Mouse (Mus musculus) hindbrain, embryonic 16.5 days (tissue): Measurements from ENCODE around the gene Uggt1. TPM values are rescaled to one million over a fixed set of nuclear protein-coding genes. Genes with fewer than 3 reads are reported as not detected.

Experiments used
- ATAC-seq: fragments of 200-750 bp; cut with Nextera tagmentation; 2 replicates; pipeline ENCODE4 v1.8.0; 2017; ENCODE audit warnings: moderate TSS enrichment, moderate library complexity
- H3K27ac ChIP-seq: fragments of 300-500 bp; sonication (generic); 2 replicates; pipeline ENCODE4 v1.5.1; 2014; ENCODE audit warnings: low read depth, mild to moderate bottlenecking, control low read depth, low read length, moderate library complexity
- H3K27me3 ChIP-seq: fragments of 300-500 bp; sonication (generic); replicated peaks from 2 replicates; pipeline ENCODE4 v1.6.1; 2014; ENCODE audit warnings: low read length; ENCODE audit not compliant: control insufficient read depth, insufficient read depth
- H3K36me3 ChIP-seq: fragments of 300-500 bp; sonication (generic); 2 replicates; pipeline ENCODE4 v1.6.1; 2014; ENCODE audit warnings: mild to moderate bottlenecking, low read length, moderate library complexity, mixed read lengths; ENCODE audit not compliant: control insufficient read depth, insufficient read depth
- H3K4me1 ChIP-seq: fragments of 300-500 bp; sonication (generic); 2 replicates; pipeline ENCODE4 v1.6.1; 2014; ENCODE audit warnings: low read depth, low read length; ENCODE audit not compliant: control insufficient read depth, insufficient read depth
- H3K4me2 ChIP-seq: fragments of 300-500 bp; sonication (generic); 2 replicates; pipeline ENCODE4 v1.6.1; 2014; ENCODE audit warnings: mild to moderate bottlenecking, low read length, control low read depth, moderate library complexity
- H3K4me3 ChIP-seq: fragments of 300-500 bp; sonication (generic); 2 replicates; pipeline ENCODE4 v1.5.1; 2014; ENCODE audit warnings: mild to moderate bottlenecking, low read length, control low read depth, moderate library complexity
- H3K9ac ChIP-seq: fragments of 300-500 bp; sonication (generic); 2 replicates; pipeline ENCODE4 v1.6.1; 2014; ENCODE audit warnings: low read depth, mild to moderate bottlenecking, control low read depth, low read length, moderate library complexity
- H3K9me3 ChIP-seq: fragments of 300-500 bp; sonication (generic); 2 replicates; pipeline ENCODE4 v1.6.1; 2014; ENCODE audit warnings: mild to moderate bottlenecking, low read length, moderate library complexity; ENCODE audit not compliant: control insufficient read depth
- WGBS: fragments of 180-500 bp; shearing (Covaris S2); extraction: QIAGEN DNeasy Blood & Tissue Kit; methylation state at CpG from one replicate; pipeline ENCODE4 v1.1.7; 2014; 5-methylcytosine and 5-hydroxymethylcytosine counted together
- polyA plus RNA-seq: library from polyadenylated mRNA; unstranded; fragments of >200 nt; fragmentation: Nextera tagmentation; extraction: Ambion mirVana; gene quantifications from 2 replicates; pipeline ENCODE4 v1.2.1, GENCODE M21; 2015

The Uggt1 gene
- polyA plus RNA-seq, 1 experiment from 2014 or later, result 40.2 TPM

DNA sequence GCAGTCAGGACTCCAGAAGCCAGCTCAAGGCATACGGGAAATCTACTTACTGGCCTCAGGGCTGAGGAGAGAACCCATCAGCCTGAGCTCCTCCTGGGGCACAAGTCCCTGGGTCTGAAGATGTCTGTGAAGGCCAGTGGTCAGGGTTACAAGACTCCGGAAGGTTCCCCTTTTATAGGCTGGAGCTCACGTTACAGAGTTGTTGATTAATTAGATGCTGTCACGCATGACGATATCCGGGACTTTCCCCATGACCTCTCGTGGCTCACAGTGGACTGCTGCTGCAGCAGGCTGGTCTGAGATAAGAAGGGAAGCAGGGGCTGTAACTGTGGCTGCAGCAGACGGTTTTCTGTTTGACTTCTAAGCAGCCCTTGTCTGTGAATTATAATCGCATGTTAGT is 28.8 kb upstream of the Uggt1 start:
- 35% methylated on average over 9 of the region's 9 CpGs for WGBS
- H3K9ac ChIP-seq, result no peak overlapping the region
- H3K27ac ChIP-seq, result no peak overlapping the region
- H3K27me3 ChIP-seq, result 0 out of 2 replicates have a peak, but pooled peaks cover 2% of the 10 kb centered on the region
- H3K4me2 ChIP-seq, result no peak overlapping the region
- no peak for ATAC-seq
- no peaks in the 10 kb centered on the region for H3K9me3 ChIP-seq
- no peak overlapping the region for H3K4me3 ChIP-seq
- H3K36me3 ChIP-seq, result no peaks in the 10 kb centered on the region
- no peaks in the 10 kb centered on the region; the same call in 1 of the 2 replicates for H3K4me1 ChIP-seq

DNA sequence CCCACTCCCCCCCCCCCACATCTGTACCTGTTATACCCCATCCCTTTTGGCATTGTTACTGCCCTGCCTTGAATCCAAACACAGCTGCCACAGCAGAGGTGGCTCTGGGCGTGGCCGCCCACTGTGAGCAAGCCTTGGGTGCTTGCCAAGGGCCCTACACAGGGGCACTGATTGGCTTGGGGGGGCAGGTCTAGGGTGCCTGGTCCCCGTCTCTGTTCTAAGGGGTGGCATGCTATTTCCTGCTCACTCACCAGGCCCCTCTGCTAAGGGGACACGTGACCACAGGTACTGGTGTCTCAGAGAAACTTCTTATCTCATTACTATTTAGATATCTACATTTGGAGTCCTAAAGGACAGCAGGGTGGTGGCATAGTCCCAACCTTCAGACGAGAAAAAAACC is 28.0 kb upstream of the Uggt1 start:
- WGBS, result 75% methylated on average over 5 of the region's 5 CpGs
- Histone ChIP-seq H3K27me3 (0 out of 2 replicates have a peak, but pooled peaks cover 2% of the 10 kb centered on the region), H3K4me3 (no peak overlapping the region), H3K4me2 (no peak overlapping the region), H3K27ac (no peak overlapping the region), H3K9me3 (no peaks in the 10 kb centered on the region), H3K9ac (no peak overlapping the region), H3K36me3 (no peaks in the 10 kb centered on the region), H3K4me1 (no peaks in the 10 kb centered on the region; the same call in 1 of the 2 replicates)
- no peak for ATAC-seq

DNA sequence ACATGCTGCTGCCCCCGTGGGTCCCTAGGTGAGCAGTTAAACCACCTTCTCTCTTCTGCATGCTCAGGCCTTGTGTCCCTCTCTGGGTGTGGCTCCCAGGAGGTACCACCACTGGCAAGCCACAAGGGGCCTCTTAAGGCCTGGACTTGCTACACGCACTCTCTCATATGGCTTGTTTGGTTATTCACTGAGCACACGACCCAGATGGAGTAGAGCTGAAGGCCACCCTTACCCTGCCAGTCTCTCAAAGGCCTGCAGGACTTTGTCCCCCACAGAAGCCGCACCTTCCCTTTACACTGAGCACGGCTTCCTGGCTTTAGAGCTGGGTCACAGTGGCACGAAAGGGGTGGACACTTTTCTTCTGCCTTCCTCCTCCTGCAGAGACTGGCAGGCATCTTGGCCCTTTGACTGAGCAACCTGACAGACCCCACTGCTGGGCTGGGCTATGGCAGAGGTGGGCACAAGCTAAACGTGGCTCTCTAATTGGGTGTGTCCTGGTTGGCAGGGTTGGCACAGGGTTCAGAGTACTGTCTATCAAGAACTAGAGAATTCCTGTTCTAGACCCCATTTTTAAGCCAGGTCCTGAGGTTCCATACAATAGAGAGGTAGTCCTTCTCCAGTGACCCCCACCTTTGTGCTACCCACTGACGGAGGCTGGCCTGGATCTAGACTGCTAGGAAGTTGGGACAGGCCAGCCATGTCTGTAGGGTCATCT is 27.2 kb upstream of the Uggt1 start:
- 81% methylated on average over 8 of the region's 8 CpGs for WGBS
- no peak for ATAC-seq
- Histone ChIP-seq H3K36me3 (no peaks in the 10 kb centered on the region), H3K4me1 (no peaks in the 10 kb centered on the region; the same call in 1 of the 2 replicates), H3K27ac (no peak overlapping the region), H3K27me3 (0 out of 2 replicates have a peak, but pooled peaks cover 2% of the 10 kb centered on the region), H3K9ac (no peak overlapping the region), H3K4me3 (no peak overlapping the region), H3K9me3 (no peaks in the 10 kb centered on the region), H3K4me2 (no peak overlapping the region)

DNA sequence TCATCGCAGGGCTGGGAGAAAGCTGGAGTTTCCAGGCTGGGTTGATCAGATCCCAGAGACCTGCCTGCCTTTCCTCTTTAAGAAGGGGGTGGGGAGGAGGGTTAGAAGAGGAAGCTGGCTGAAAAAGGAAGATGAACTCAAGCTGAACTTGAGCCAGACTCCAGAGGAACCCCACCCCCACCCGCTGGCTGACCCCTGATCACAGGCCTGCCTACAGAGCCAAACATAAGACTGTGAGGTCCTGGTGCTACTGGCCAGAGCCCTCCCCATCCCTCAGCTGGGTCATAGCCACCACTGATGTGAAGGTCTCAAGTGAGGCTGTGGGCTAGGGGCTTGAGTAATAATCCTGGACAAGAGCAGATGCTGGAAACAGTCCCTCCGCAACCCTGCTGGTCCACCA is 26.1 kb upstream of the Uggt1 start:
- H3K4me3 ChIP-seq, result no peak overlapping the region
- 60% methylated on average over 3 of the region's 3 CpGs for WGBS
- H3K4me2 ChIP-seq, result no peak overlapping the region
- no peak overlapping the region for H3K27ac ChIP-seq
- H3K27me3 ChIP-seq, result 0 out of 2 replicates have a peak, but pooled peaks cover 2% of the 10 kb centered on the region
- H3K36me3 ChIP-seq, result no peaks in the 10 kb centered on the region
- no peak overlapping the region for H3K9ac ChIP-seq
- ATAC-seq, result no peak
- no peaks in the 10 kb centered on the region; the same call in 1 of the 2 replicates for H3K4me1 ChIP-seq
- no peaks in the 10 kb centered on the region for H3K9me3 ChIP-seq

DNA sequence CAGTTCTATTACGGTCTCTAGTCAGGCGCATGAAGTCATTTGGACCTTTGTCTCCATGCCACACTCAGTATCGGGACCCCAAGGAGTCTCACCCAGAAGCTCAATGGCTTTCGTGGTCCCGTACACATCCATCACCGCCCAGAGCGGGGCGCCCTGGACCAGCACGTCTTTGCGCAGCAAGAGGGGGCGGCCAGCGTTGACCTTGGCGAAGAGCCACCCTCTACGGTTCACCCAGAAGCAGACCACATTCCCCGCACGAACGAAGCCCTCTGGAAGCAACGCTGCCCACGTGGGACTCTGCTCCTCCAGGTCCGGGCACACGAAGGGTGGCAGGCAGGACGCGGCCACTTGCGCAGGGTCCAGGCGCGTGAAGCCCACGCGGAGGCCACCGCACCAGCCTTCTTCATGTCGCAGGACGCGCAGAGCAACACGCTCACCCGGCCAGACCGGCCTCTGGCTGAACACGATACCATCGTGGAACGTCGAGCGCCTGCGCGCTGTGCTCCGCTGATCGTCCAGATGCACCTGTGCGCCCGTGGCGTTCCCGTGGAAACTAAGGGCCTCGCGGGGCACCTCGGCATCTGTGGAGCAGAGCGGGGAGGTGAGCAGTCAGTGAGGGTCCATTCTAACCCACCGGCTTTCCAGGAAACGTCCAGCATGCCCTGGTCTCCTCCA is 24.7 kb upstream of the Uggt1 start:
- Histone ChIP-seq H3K4me2 (peak overlapping the region; percentile 48), H3K9ac (no peak overlapping the region), H3K9me3 (no peaks in the 10 kb centered on the region), H3K27ac (no peak overlapping the region), H3K27me3 (0 out of 2 replicates have a peak, but pooled peaks cover 2% of the 10 kb centered on the region), H3K4me3 (peak overlapping the region; percentile 26), H3K36me3 (no peaks in the 10 kb centered on the region), H3K4me1 (no peaks in the 10 kb centered on the region; the same call in 1 of the 2 replicates)
- ATAC-seq, result peak; percentile 43; the same call in 1 of the 2 replicates
- WGBS, result 39% methylated on average over 54 of the region's 54 CpGs

DNA sequence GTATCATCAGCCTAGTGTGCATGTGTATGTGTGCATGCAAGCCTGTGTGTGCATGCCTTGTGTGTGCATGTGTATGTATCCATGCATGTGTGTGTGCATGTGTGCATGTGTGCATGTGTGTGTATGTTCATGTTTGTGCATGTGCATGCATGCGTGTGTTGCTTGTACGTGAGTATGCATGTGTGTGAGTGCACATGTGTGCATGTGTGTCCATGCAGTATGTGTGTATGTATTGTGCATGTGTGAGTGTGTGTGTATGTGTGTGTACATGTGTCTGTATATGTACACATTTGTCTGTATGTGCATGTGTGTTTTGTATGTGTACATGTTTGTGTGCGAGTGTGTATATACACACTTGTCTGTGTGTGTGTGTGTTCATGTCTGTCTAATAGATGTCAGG is 23.1 kb upstream of the Uggt1 start:
- no peak overlapping the region for H3K9ac ChIP-seq
- H3K4me1 ChIP-seq, result no peaks in the 10 kb centered on the region; the same call in 1 of the 2 replicates
- ATAC-seq, result no peak
- no peaks in the 10 kb centered on the region for H3K36me3 ChIP-seq
- H3K4me3 ChIP-seq, result no peak overlapping the region
- 0 out of 2 replicates have a peak, but pooled peaks cover 2% of the 10 kb centered on the region for H3K27me3 ChIP-seq
- H3K9me3 ChIP-seq, result no peaks in the 10 kb centered on the region
- 95% methylated on average over 3 of the region's 3 CpGs for WGBS
- H3K4me2 ChIP-seq, result no peak overlapping the region
- H3K27ac ChIP-seq, result no peak overlapping the region

DNA sequence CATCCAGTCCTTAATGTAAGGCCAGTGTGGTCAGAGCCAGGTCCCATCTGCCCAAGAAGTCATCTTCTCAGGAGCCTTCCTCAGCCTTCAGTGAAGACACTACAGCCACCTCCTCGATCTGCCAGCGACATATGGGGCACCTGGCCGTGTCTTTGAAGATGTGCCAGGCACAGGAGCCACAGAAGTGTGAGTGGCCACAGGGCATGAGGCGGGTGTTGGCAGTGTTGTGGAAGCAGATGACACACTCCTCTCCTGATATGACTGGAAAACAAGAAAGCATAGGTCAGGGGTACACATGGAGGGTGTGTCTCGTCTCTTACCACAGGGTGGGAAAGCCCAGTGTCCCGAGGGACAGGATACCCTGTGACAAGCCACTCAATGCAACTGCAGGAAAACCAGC is 21.8 kb upstream of the Uggt1 start:
- no peak for ATAC-seq
- 81% methylated on average over 6 of the region's 6 CpGs for WGBS

DNA sequence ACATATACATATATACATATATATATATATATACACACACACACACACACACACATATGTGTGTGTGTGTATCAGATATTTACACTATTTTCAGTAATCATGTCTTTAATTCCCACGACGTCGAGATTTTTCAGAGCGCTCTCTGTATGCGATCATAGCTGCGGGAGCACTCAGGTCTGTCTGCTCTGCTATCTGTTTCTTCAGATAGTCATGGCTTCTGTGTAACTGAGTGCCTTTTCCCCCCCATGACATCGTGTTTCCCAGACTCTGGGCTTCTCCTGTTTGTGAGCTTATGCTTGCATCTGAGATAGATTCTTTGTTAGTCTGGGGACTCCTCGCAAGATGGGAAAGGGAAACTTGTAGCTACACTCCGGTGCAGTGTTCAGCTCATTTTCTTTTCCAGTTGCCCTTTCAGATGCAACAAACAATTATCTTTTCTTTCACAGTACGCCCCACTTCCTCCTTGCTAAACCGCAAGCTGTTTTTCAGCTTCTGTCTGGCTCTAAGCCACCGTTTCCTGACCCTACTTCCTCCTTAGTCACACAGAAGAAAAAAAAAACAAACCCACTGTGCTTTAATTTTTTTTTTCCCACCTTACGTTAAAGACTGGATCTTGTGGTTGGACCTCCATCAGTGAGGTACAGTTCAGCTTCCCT is 19.4 kb upstream of the Uggt1 start:
- Histone ChIP-seq H3K36me3 (no peaks in the 10 kb centered on the region), H3K9ac (no peak overlapping the region), H3K4me2 (no peak overlapping the region), H3K4me3 (no peak overlapping the region), H3K4me1 (no peaks in the 10 kb centered on the region), H3K27ac (no peak overlapping the region), H3K9me3 (no peaks in the 10 kb centered on the region), H3K27me3 (no peaks in the 10 kb centered on the region)
- ATAC-seq, result no peak
- 70% methylated on average over 13 of the region's 13 CpGs for WGBS

More for the DNA sequence above, 21.8 kb upstream of the Uggt1 start:
- H3K9me3 ChIP-seq, result no peaks in the 10 kb centered on the region
- H3K4me1 ChIP-seq, result no peaks in the 10 kb centered on the region; the same call in 1 of the 2 replicates
- no peak overlapping the region for H3K27ac ChIP-seq
- no peak overlapping the region for H3K4me2 ChIP-seq
- no peaks in the 10 kb centered on the region for H3K36me3 ChIP-seq
- 0 out of 2 replicates have a peak, but pooled peaks cover 2% of the 10 kb centered on the region for H3K27me3 ChIP-seq
- H3K9ac ChIP-seq, result no peak overlapping the region
- no peak overlapping the region for H3K4me3 ChIP-seq
